Mouse (Mus musculus) kidney, embryonic 14.5 days (tissue): ENCODE data around the gene Prkg2. TPM values are rescaled to one million over a fixed set of nuclear protein-coding genes. Genes with fewer than 3 reads are reported as not detected.

Experiments
- ATAC-seq: fragments of 200-750 bp; cut with Nextera tagmentation; 2 replicates; pipeline ENCODE4 v1.8.0; 2017; ENCODE audit warnings: moderate number of reproducible peaks, mild to moderate bottlenecking, moderate TSS enrichment, moderate library complexity; ENCODE audit not compliant: low FRiP score, low TSS enrichment
- H3K27ac ChIP-seq: fragments of 300-500 bp; sonication (generic); 2 replicates; pipeline ENCODE4 v1.5.1; 2014; ENCODE audit warnings: low read depth, mild to moderate bottlenecking, low read length, moderate library complexity, mixed read lengths
- H3K27me3 ChIP-seq: fragments of 300-500 bp; sonication (generic); 2 replicates; pipeline ENCODE4 v1.6.1; 2014; ENCODE audit warnings: mild to moderate bottlenecking, low read length; ENCODE audit not compliant: control insufficient read depth, insufficient read depth
- H3K36me3 ChIP-seq: fragments of 300-500 bp; sonication (generic); 2 replicates; pipeline ENCODE4 v1.6.1; 2014; ENCODE audit warnings: low read length, mixed read lengths; ENCODE audit not compliant: control insufficient read depth, insufficient read depth
- H3K4me1 ChIP-seq: fragments of 300-500 bp; sonication (generic); 2 replicates; pipeline ENCODE4 v1.6.1; 2014; ENCODE audit warnings: low read length, mixed read lengths; ENCODE audit not compliant: control insufficient read depth, insufficient read depth
- H3K4me2 ChIP-seq: fragments of 300-500 bp; sonication (generic); replicated peaks from 2 replicates; pipeline ENCODE4 v1.6.1; 2014; ENCODE audit warnings: low read depth, mild to moderate bottlenecking, low read length
- H3K4me3 ChIP-seq: fragments of 300-500 bp; sonication (generic); 2 replicates; pipeline ENCODE4 v1.5.1; 2014; ENCODE audit warnings: mild to moderate bottlenecking, low read length
- H3K9ac ChIP-seq: fragments of 300-500 bp; sonication (generic); 2 replicates; pipeline ENCODE4 v1.6.1; 2014; ENCODE audit warnings: low read depth, mild to moderate bottlenecking, low read length, moderate library complexity
- H3K9me3 ChIP-seq: fragments of 300-500 bp; sonication (generic); 2 replicates; pipeline ENCODE4 v1.6.1; 2016; ENCODE audit warnings: low read length; ENCODE audit not compliant: control insufficient read depth
- WGBS: fragments of 180-500 bp; shearing (Covaris S2); extraction: QIAGEN DNeasy Blood & Tissue Kit; methylation state at CpG from one replicate; pipeline ENCODE4 v1.1.7; 2014; 5-methylcytosine and 5-hydroxymethylcytosine counted together
- polyA plus RNA-seq: library from polyadenylated mRNA; unstranded; fragments of >200 nt; fragmentation: Nextera tagmentation; extraction: Ambion mirVana; gene quantifications from 2 replicates; pipeline ENCODE4 v1.2.1, GENCODE M21; 2014

Prkg2 gene
- polyA plus RNA-seq: 2.2 and 2.3 TPM in 2 replicates

- peak; percentile 87 for ATAC-seq
- under 1% methylated on average over 64 of the region's 94 CpGs for WGBS
- H3K4me3 ChIP-seq: peak within 1 kb of the TSS; percentile 75
- H3K9me3 ChIP-seq: no peaks in the 10 kb centered on the region
- peaks cover 3% of the 10 kb centered on the region; the same call in 1 of the 2 replicates for H3K4me1 ChIP-seq
- H3K9ac ChIP-seq: peak within 1 kb of the TSS; percentile 72
- peaks cover 24% of the 10 kb centered on the region for H3K27me3 ChIP-seq
- H3K36me3 ChIP-seq: no peaks in the 10 kb centered on the region
- no peak within 1 kb of the TSS for H3K27ac ChIP-seq
- peak within 1 kb of the TSS; percentile 97 for H3K4me2 ChIP-seq
Measured at GRCm38 (mm10) chr5:99036596-99037441, at the start of gene Prkg2. Gene Prkg2 (minus strand): TSS chr5:99037351.

GRCm38 (mm10) chr5:99083955-99084354 is 46.8 kb upstream of the Prkg2 start:
- H3K9ac ChIP-seq: no peak overlapping the region
- H3K4me2 ChIP-seq: no peak overlapping the region
- no peaks in the 10 kb centered on the region for H3K27me3 ChIP-seq
- no peaks in the 10 kb centered on the region for H3K9me3 ChIP-seq
- no peak overlapping the region for H3K27ac ChIP-seq
- no peaks in the 10 kb centered on the region for H3K4me1 ChIP-seq
- no peak overlapping the region for H3K4me3 ChIP-seq
- ATAC-seq: no peak
- H3K36me3 ChIP-seq: no peaks in the 10 kb centered on the region
- 24% methylated on average over 5 of the region's 5 CpGs for WGBS

- no peaks in the 10 kb centered on the region for H3K4me1 ChIP-seq
- no peak for ATAC-seq
- H3K4me3 ChIP-seq: no peak overlapping the region
- no peak overlapping the region for H3K27ac ChIP-seq
- H3K9ac ChIP-seq: no peak overlapping the region
- no peaks in the 10 kb centered on the region for H3K27me3 ChIP-seq
- WGBS: 63% methylated on average over 2 of the region's 2 CpGs
- no peak overlapping the region for H3K4me2 ChIP-seq
- H3K36me3 ChIP-seq: no peaks in the 10 kb centered on the region
- no peaks in the 10 kb centered on the region for H3K9me3 ChIP-seq
Measured at GRCm38 (mm10) chr5:99078375-99078774, 41.2 kb upstream of the Prkg2 start.

DNA sequence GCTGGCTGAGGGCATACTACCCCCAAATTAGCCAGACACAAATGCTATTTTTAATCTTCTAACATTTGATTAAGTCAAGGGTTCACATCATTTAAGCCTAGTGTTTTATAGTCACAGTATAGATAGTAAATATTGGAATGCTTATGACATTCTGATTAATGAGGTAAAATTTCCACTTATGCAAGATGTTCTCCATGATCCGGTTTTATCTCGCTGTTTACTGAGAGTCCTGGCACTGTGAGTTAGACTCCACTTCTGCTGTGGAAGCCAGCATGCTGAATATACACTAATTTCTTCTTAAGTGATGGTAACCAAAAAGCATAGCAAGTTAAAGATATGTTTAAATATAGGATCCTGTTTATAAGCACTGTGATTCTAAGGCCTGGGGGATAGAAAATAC is 31.2 kb upstream of the Prkg2 start:
- no peaks in the 10 kb centered on the region for H3K4me1 ChIP-seq
- 76% methylated on average over 2 of the region's 2 CpGs for WGBS
- no peaks in the 10 kb centered on the region for H3K36me3 ChIP-seq
- ATAC-seq: no peak
- H3K9ac ChIP-seq: no peak overlapping the region
- no peak overlapping the region for H3K4me3 ChIP-seq
- H3K9me3 ChIP-seq: no peaks in the 10 kb centered on the region
- no peak overlapping the region for H3K27ac ChIP-seq
- no peak overlapping the region for H3K4me2 ChIP-seq
- H3K27me3 ChIP-seq: no peaks in the 10 kb centered on the region

DNA sequence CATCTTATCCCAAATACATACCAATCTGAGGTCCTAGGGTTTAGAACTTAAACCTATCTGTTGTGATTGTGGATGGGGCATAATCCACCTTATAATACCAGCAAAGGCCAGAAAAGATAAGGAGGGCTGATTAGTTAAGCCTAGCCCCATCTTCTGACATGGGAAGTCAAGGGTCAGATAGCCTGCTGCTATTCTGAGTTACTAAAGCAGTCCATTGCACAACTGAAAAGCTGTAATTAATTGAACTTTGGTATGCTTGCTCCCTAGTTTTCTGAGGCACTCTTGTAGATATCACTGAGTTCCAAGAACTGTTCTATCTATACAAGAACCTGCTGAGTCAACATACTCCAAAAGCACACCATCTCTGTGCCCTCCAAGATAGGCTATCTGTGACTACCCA is 25.4 kb upstream of the Prkg2 start:
- no peaks in the 10 kb centered on the region for H3K9me3 ChIP-seq
- no peak for ATAC-seq
- H3K4me2 ChIP-seq: no peak overlapping the region

GRCm38 (mm10) chr5:99039021-99039420 is 1.9 kb upstream of the Prkg2 start:
- ATAC-seq: no peak
- Histone ChIP-seq H3K27me3 (peaks cover 24% of the 10 kb centered on the region), H3K27ac (no peak overlapping the region), H3K36me3 (no peaks in the 10 kb centered on the region), H3K9me3 (no peaks in the 10 kb centered on the region), H3K4me1 (peaks cover 3% of the 10 kb centered on the region; the same call in 1 of the 2 replicates), H3K4me2 (no peak overlapping the region), H3K9ac (no peak overlapping the region), H3K4me3 (no peak overlapping the region)
- WGBS: 80% methylated on average over 6 of the region's 6 CpGs

More for the DNA sequence above, 25.4 kb upstream of the Prkg2 start:
- H3K27me3 ChIP-seq: no peaks in the 10 kb centered on the region
- H3K36me3 ChIP-seq: no peaks in the 10 kb centered on the region
- no peak overlapping the region for H3K9ac ChIP-seq
- H3K4me3 ChIP-seq: no peak overlapping the region
- H3K27ac ChIP-seq: no peak overlapping the region
- H3K4me1 ChIP-seq: no peaks in the 10 kb centered on the region

GRCm38 (mm10) chr5:99037442-99037811 is 276 bp upstream of the Prkg2 start:
- H3K9me3 ChIP-seq: no peaks in the 10 kb centered on the region
- H3K4me3 ChIP-seq: peak overlapping the region; percentile 75
- no peaks in the 10 kb centered on the region for H3K36me3 ChIP-seq
- H3K27me3 ChIP-seq: peaks cover 24% of the 10 kb centered on the region
- ATAC-seq: peak; percentile 61
- H3K4me1 ChIP-seq: peaks cover 3% of the 10 kb centered on the region; the same call in 1 of the 2 replicates
- WGBS: 7% methylated on average over 9 of the region's 9 CpGs
- H3K27ac ChIP-seq: no peak overlapping the region
- H3K4me2 ChIP-seq: peak overlapping the region; percentile 97
- peak overlapping the region; percentile 72; the same call in 1 of the 2 replicates for H3K9ac ChIP-seq

DNA sequence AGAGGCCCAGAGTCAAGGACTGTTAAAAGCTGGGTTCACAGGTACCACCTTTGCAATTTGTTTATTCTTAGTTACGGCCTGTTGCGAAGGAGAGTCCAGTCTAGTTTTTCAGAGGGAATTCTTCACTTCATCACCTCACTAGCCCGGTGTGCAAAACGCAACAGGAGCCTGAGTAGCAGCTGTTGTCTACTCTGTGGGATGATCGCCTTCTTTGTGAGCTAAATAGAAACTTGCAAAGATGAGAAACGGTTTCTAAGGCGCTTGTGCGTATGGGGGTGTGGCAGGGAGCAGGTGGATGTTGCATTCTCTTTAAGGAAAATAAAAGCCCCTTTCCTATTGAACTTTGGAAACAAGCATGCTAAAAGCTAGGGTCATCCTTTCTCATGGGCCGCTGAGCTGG is 1.2 kb downstream of the Prkg2 start:
- H3K36me3 ChIP-seq: no peaks in the 10 kb centered on the region
- peak overlapping the region; percentile 97 for H3K4me2 ChIP-seq
- no peak overlapping the region for H3K9ac ChIP-seq
- 48% methylated on average over 9 of the region's 9 CpGs for WGBS
- peak overlapping the region; percentile 75 for H3K4me3 ChIP-seq
- no peak for ATAC-seq
- no peaks in the 10 kb centered on the region for H3K9me3 ChIP-seq
- peaks cover 24% of the 10 kb centered on the region for H3K27me3 ChIP-seq
- H3K27ac ChIP-seq: no peak overlapping the region
- peaks cover 3% of the 10 kb centered on the region; the same call in 1 of the 2 replicates for H3K4me1 ChIP-seq

DNA sequence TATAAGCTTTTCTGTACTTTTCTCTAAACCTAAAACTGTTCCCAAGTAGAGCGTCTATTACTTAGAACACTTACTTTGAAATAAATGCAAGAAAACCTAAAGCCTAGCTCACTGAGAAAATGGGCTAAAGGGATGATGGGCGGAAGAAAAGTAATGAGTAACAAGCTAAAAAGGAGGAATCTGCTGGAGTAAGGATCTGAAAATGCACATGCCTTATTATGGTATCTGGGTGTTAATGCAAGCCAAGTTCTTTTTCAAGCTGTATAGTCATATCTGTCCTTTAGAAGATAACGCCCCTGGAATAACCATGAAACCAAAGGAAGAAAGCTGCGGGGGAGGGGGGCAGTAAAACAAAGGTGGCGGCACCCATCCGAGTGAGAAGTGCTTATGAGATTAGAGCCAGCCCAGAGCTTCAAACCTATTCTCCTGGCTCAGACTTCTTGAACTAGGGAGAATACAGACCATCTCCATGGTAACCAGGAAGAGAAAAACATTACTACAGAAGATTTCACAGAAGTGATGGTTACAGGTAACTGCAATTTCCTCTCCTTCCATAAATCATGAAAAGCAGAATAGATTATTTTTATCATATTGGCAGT is 5.5 kb downstream of the Prkg2 start:
- WGBS: 77% methylated on average over 6 of the region's 6 CpGs
- no peak for ATAC-seq
- no peaks in the 10 kb centered on the region for H3K36me3 ChIP-seq
- no peak overlapping the region for H3K4me3 ChIP-seq
- H3K4me2 ChIP-seq: no peak overlapping the region
- H3K27me3 ChIP-seq: peaks cover 16% of the 10 kb centered on the region
- H3K4me1 ChIP-seq: no peaks in the 10 kb centered on the region
- no peak overlapping the region for H3K27ac ChIP-seq
- H3K9me3 ChIP-seq: no peaks in the 10 kb centered on the region
- H3K9ac ChIP-seq: no peak overlapping the region
